Mouse (Mus musculus): ENCODE data around the gene Camk2b.
"Not testable (repeated sequence)": the region's sequence is repeated elsewhere in the genome, so short reads cannot be mapped to it uniquely, and the experiment has no call there.

The Camk2b gene

GRCm38 (mm10) chr11:6018218-6019010, 47.7 kb downstream of the Camk2b start:
- in situ Hi-C loops (cut with MboI; ENCODE audit: low pct_unique_long_range_greater_than_20kb in 1 of 2, low sequenced_read_pairs in 2 of 2, unreplicated experiment in 1 of 2), result no loop called here

GRCm38 (mm10) chr11:6017484-6018140, 48.5 kb downstream of the Camk2b start:
- in situ Hi-C loops (cut with MboI; ENCODE audit: low pct_unique_long_range_greater_than_20kb in 1 of 2, low sequenced_read_pairs in 2 of 2, unreplicated experiment in 1 of 2), result no loop called here

- in situ Hi-C loops (cut with MboI; ENCODE audit: low pct_unique_long_range_greater_than_20kb in 1 of 2, low sequenced_read_pairs in 2 of 2, unreplicated experiment in 1 of 2), result no loop called here
Observed at GRCm38 (mm10) chr11:6016797-6017395, 49.3 kb downstream of the Camk2b start.

- in situ Hi-C loops (cut with MboI; ENCODE audit: low pct_unique_long_range_greater_than_20kb in 1 of 2, low sequenced_read_pairs in 2 of 2, unreplicated experiment in 1 of 2), result no loop called here
Observed at GRCm38 (mm10) chr11:6016368-6016767, 49.8 kb downstream of the Camk2b start.

GRCm38 (mm10) chr11:6015011-6015431, 51.1 kb downstream of the Camk2b start:
- in situ Hi-C loops (cut with MboI; ENCODE audit: low pct_unique_long_range_greater_than_20kb in 1 of 2, low sequenced_read_pairs in 2 of 2, unreplicated experiment in 1 of 2), result no loop called here

- in situ Hi-C loops (cut with MboI; ENCODE audit: low pct_unique_long_range_greater_than_20kb in 1 of 2, low sequenced_read_pairs in 2 of 2, unreplicated experiment in 1 of 2), result no loop called here
Observed at GRCm38 (mm10) chr11:6013359-6013758, 52.8 kb downstream of the Camk2b start.

- in situ Hi-C loops (cut with MboI; ENCODE audit: low pct_unique_long_range_greater_than_20kb in 1 of 2, low sequenced_read_pairs in 2 of 2, unreplicated experiment in 1 of 2), result no loop called here
Observed at GRCm38 (mm10) chr11:6011879-6012278, 54.3 kb downstream of the Camk2b start.

- in situ Hi-C loops (cut with MboI; ENCODE audit: low pct_unique_long_range_greater_than_20kb in 1 of 2, low sequenced_read_pairs in 2 of 2, unreplicated experiment in 1 of 2), result not testable (repeated sequence)
Observed at GRCm38 (mm10) chr11:6010751-6011482, 55.2 kb downstream of the Camk2b start.

GRCm38 (mm10) chr11:6007779-6008128, 58.4 kb downstream of the Camk2b start:
- in situ Hi-C loops (cut with MboI; ENCODE audit: low pct_unique_long_range_greater_than_20kb in 1 of 2, low sequenced_read_pairs in 2 of 2, unreplicated experiment in 1 of 2), result not testable (repeated sequence)

GRCm38 (mm10) chr11:6007010-6007778, 59.0 kb downstream of the Camk2b start:
- in situ Hi-C loops (cut with MboI; ENCODE audit: low pct_unique_long_range_greater_than_20kb in 1 of 2, low sequenced_read_pairs in 2 of 2, unreplicated experiment in 1 of 2), result not testable (repeated sequence)

GRCm38 (mm10) chr11:6006351-6007009, 59.7 kb downstream of the Camk2b start:
- in situ Hi-C loops (cut with MboI; ENCODE audit: low pct_unique_long_range_greater_than_20kb in 1 of 2, low sequenced_read_pairs in 2 of 2, unreplicated experiment in 1 of 2), result not testable (repeated sequence)

- in situ Hi-C loops (cut with MboI; ENCODE audit: low pct_unique_long_range_greater_than_20kb in 1 of 2, low sequenced_read_pairs in 2 of 2, unreplicated experiment in 1 of 2), result not testable (repeated sequence)
Observed at GRCm38 (mm10) chr11:6005374-6006043, 60.7 kb downstream of the Camk2b start.

- in situ Hi-C loops (cut with MboI; ENCODE audit: low pct_unique_long_range_greater_than_20kb in 1 of 2, low sequenced_read_pairs in 2 of 2, unreplicated experiment in 1 of 2), result loop anchor here in 1 of 2 experiments (5.0 kb wide), 1 partner anchor 59 kb away; no protein-coding TSS in a partner anchor
Observed at GRCm38 (mm10) chr11:6003046-6003639, 63.0 kb downstream of the Camk2b start.

GRCm38 (mm10) chr11:6001981-6002649, 64.0 kb downstream of the Camk2b start:
- in situ Hi-C loops (cut with MboI; ENCODE audit: low pct_unique_long_range_greater_than_20kb in 1 of 2, low sequenced_read_pairs in 2 of 2, unreplicated experiment in 1 of 2), result loop anchor here in 1 of 2 experiments (5.0 kb wide), 1 partner anchor 60 kb away; no protein-coding TSS in a partner anchor

GRCm38 (mm10) chr11:6000961-6001682, 65.0 kb downstream of the Camk2b start:
- in situ Hi-C loops (cut with MboI; ENCODE audit: low pct_unique_long_range_greater_than_20kb in 1 of 2, low sequenced_read_pairs in 2 of 2, unreplicated experiment in 1 of 2), result loop anchor here in 1 of 2 experiments (5.0 kb wide), 1 partner anchor 61 kb away; no protein-coding TSS in a partner anchor
